Mouse (Mus musculus) monocyte, adult 5-6 weeks (primary cell): ENCODE results near the gene Atg2b. TPM values are rescaled to one million over a fixed set of nuclear protein-coding genes. Genes with fewer than 3 reads are reported as not detected.

Source experiments
- ATAC-seq: fragments of 153-309, 156-312 bp; replicated peaks from 2 replicates; pipeline ENCODE4 v1.8.0; 2017; ENCODE audit warnings: mild to moderate bottlenecking; ENCODE audit not compliant: low TSS enrichment, insufficient number of reproducible peaks, severe bottlenecking, poor library complexity, low FRiP score
- total RNA-seq: library from RNA; stranded (forward); fragments of 200-1000, 200-491, 200-594 nt; gene quantifications from 3 replicates; pipeline ENCODE4 v1.2.3, GENCODE M21; 2017

The Atg2b gene
- total RNA-seq, 1 experiment from 2014 or later: 18.7 TPM

DNA sequence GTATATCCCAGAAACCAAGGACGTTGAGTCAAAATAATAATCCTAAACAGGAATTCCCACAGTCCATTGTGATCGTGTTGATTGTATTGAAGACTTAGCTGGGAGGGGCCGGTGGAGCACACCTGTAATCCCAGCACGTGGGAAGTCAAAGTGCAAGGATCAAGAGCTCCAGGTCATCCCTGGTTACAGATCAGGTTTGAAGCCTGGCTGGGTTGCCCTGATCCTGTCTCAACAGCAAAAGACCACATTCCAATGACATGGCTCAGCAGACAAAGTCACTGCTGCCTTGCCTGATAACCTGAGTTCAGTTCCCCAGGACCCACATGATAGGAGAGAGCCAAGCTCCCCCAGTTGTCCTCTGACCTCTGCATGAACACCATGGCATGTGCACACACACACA, 2.4 kb upstream of the Atg2b start:
- no peak for ATAC-seq

DNA sequence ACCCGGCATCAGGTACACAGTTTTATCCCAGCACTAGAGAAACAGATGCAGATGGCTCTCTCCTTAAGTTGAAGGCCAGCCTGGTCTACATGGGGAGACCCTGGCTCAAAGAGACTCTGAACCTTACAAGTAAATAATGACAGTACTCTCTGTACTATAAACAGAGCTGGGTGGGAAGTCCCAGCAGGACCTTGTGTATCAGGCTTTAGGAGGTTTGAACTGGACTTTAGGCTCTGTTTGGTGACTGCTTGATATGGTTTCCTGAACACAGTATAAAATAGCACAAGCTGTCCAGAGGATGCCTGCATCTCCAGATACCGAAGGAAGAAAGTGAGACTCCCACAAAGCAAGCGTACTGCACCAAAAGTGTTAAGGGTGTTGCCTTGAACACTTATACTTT, 1.8 kb upstream of the Atg2b start:
- ATAC-seq: no peak

DNA sequence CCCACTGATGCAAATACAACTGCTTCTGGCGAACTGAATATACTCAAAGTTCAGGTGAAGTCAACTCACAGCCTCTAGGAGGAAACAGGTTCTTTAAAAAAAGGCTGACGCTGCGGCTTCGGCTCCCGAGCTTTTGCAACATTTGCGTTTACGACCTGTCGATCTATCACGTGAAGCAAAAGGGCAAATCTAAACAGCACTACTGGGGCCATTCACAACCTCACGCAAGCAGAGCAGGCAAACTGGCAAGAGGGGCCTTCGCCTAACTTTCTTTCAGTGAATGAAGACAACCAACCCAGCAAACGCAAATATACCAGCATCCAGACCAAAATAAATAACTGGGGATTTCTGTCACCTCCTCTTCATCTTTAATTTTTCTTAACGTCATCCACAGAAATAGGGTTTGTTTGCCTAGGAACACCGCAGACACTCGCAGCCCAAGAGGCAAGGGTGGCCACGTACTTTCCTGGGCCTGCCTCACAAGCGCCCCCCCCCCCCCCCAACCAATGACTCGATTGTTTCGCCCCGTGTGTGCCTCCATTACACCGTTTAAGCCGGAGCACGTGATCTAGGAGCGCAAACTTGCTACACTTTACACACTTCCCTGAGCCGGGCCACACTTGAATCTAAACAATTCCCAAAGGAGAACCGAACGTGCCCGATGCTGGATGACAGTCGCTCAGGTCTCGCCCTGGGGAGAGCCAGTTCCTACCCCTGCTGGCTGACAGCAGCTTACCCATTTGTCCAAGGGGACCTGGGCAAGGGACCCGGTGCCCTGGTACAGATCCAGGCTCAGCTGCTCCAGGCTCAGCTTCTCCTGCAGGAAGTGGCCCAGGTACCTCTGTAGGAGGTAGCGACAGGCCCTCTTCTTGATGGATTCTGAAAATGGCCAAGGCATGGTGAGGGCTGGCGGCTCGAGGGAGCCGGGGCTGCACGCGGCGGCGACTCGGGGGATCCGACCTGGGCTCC, 794 bp downstream of the Atg2b start, which contains the start of gene Gskip:
Gskip (plus strand) TSS at position 897 of the 969 bp plus-strand sequence.
- peak; percentile 19; the same call in 1 of the 2 replicates for ATAC-seq

DNA sequence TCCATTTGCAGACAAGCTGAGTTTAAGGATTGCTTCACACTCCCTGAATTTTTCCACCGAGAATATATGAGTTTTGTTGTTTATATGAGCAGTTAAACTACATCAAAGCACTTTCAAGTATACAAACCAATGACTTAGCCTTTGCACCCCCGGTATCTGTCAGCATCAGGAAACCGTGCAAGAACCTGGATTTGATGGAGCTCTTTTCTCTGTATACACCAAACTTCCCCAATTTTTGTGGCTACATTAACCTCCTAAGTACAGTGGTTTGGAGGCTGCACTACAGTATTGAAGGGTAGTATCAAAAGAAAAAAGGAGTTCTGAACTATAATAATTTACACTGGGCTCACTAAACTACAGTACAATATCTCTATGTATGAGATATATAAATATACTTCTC, 6.2 kb downstream of the Atg2b start:
- no peak for ATAC-seq

DNA sequence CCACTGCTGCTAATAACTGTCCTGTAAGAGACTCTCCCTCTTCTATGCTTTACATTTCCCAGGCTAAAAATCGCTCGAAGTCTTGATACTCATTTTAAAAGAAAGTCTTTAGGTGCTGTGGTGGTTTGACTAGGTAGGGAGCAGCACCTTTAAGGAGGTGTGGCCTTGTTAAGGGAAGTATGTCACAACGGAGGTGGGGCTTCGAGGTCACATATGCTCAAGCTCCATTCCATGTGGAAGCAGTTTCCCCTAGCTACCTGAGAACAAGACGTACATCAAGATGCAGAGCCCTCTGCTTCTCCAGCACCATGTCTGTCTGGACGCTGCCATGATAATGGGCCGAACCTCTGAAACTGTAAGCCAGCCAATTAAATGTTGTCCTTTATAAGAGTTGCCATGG, 6.8 kb downstream of the Atg2b start:
- no peak for ATAC-seq

DNA sequence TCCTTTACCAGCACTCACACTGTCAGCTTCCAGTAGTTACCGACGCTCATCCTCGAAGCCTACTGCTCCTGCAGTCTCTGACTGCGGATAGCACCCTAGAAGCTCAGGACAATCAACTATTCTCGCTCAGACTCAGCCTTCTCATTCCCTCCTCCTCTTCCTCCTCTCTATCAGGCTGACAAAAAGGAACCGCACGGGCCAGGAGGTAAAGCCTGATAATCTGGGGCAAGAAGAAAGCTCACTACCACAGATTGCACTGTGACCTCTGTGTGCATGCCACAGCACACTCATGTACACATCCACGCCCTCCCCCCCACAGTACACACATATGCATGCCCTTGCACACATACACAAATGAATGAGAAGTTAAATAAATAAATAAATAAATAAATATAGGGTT, 8.7 kb downstream of the Atg2b start:
- no peak for ATAC-seq

DNA sequence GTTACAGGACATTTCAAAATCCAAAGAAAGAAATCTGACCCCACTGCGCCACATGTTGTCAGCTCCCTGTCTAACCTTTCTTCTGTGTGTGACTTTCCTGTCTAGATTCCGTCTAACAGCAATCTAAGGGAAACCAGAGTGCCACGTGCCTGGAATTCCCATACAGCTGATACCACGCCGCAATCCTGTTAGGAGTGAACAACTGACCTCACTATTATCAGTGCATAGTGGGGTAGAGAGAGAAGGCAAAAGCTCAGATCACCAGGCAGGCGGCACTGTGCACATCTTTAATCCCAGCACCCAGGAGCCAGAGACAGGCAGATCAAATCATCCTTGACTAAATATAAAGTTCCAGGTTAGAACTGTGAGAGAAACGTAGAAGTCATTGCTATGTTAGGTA, 29.2 kb downstream of the Atg2b start:
- no peak for ATAC-seq

DNA sequence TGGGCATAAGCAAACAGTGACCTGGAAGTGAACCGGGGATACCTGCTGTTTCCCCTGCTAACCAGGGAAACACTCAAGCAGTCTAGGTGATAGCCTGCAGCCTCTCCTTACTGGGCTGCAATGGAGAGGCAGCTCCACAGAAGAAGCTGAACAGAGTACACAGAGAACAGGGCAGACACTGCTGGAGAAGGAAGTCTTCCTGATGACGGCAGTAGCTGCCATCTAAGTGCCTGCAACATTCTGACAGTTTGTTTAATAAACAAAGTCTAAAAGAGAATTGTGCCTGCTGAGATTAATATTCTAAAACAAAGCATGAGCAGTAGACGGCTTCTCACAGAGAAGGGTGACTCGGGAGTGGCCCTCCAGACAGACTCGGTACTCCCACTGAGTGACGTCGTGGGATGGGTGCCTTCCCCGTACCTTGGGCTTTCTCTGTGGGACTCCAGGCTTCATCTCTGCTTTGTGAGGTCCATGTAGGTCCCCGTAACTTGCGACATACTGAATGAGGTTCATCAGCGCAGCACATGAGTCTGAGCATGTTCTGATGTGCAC, 42.2 kb downstream of the Atg2b start:
- no peak for ATAC-seq

DNA sequence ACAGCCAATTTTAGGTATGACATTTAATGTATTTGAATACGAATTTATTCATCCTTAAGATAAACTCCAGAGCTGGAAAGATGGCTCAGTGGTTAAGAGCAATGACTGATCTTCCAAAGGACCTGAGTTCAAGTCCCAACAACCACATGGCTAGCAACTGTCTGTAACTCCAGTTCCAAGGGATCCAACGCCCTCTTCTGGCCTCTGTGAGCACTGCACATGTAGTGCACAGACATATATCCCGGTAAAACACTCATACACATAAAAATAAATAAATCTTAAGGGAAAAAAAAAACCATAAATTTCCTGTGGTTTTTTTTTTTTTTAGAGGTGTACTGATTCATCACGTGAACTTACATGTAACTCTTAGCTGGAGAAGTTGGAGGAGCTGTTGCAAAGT, 47.5 kb downstream of the Atg2b start:
- no peak for ATAC-seq

DNA sequence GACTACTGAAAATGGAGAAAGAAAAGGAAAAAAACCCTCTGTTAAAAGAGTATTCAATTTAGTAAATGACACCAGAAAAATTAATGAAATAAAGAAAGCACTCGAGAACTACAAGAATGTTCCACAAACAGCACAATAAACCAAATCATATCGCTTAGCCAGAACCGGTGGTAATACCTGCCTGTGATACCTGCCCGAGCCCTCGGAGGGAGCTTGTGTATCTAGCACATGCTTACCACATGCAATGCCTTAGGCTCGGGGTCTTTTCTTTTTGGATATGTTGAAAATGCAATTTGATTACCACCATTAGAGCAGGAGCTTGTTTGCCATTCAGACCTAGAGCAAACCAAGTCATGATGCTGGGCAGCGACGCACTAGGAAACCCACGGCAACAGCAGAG, 48.5 kb downstream of the Atg2b start:
- no peak for ATAC-seq

DNA sequence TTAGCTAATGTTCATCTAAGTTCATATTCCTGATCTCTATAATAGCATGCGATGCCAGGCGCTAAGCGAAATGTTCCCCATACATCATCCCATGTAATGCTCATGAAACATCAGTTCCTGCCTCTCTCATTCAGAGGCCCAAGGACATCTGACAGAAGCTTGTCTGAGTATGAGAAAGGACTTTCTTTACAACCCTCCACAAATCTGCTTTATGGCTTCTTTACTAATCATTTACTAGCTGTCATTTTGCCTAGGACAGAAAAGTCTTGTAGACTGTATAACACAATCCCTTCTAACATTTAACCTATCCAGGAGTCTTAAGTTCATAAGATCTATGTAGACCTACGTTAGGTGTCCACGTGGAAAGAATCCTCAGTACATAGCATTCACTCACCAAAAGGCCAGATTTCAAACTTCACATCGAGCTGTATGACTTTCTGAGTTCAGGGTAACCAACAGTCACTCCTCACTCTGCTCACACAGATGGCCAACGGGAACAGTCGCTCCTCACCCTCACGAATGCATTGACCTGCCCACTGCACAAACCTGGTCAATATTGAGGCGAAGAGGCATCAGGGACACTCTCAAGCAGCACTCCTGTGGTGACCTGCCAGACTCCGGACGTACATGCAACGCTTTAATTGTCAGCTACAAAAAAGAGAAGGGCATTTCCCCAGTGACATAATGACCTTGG, 50.5 kb downstream of the Atg2b start:
- no peak for ATAC-seq

DNA sequence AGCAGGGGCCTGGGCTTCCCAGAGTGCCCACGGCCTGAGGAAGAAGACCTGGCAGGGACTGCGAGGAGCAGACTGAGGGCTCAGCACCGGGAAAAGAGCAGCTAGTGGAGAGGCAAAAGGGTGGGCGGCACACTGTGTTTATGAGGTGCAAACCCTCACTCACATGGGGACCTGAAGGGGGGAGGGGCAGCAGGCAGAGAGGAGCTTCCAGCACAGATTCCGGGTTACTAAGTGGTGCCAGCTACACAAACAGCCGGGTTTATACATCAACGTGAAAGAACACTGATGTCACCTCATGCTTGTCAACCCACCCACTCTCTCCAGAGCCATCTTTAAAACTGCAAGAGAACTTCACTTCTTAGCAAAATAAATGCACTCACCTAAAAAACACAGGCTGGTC, 59.2 kb downstream of the Atg2b start:
- no peak for ATAC-seq

DNA sequence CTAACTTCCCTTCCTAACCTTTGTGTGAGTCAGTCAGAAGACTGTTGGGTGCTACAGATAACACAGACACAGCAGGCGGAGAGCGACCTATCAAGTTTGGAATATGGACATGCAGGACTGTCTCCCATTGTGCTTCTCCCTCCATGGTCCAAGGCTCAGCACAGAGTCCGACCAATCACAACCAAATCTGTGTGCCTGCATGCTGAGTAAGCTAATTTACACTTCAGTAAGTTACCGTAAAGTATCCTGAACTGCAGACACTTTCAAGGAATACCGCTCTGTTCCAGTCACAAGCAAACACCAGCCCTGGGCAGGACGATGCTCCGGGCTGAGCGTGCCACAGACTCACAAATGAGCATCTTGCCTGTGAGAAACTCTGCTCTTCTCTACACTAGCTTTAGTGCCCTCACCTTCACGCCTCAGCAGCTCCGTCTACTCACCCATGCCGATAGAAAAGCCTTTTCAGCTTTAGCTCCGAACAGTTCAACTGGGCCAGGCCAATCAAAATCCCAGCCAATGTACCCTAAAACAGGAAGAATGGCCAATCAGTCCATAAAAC, 62.0 kb downstream of the Atg2b start:
- ATAC-seq: no peak

DNA sequence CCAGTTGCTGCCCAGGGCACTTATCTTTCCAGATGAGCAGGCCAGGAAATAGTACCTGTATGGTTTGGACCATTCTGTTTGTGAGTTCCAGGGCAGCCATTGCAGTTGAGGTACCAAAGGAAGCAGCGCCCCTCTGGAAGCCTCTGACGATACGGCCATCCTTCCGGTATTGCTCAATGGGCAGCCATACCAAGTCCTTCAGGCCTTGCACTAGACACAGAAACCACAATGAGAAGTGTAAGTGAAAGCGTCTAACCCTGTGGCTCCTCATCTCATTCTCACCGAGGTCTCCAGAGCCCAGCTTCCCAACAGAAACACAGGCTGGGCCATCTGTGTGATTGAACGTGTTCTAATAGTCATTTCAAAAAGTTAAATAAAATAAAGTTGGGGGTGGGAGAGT, 63.0 kb downstream of the Atg2b start:
- no peak for ATAC-seq

DNA sequence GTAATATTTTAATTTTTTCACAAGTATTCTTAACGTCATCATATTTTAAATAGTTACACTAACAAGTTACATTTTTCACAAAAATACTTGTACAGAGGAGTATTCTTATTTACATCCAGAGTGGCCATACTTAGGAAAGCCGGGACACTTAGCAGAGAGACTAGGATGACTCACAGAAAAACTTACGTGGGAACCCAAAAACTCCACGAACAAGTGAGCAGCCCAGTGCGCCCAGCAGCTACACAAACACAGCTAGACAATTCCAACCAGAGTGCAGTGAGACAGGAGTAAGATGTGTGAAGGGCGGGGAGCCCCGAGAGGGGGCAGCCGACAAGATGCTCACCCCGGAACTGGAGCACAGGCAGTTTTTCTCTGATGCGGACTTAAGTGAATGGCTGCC, 71.5 kb downstream of the Atg2b start:
- ATAC-seq: no peak

DNA sequence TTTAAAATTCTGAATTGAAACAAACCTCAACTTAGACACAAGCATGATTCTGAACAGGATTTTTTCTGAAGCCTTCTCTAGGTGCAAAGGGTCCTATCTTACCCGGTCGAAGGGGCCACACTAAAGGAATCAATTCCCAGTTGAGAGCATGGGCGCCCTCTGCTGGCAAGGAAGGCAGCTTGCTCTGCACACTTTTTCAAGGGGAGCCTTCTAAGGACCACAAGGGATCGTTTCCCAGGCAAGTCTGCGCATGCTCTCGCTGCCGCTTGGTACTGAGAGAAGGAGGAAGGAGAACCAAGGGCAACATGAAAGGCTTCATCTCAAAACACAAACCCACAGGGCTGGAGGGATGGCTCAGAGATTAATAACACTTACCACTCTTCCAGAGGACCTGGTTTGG, 73.3 kb downstream of the Atg2b start:
- ATAC-seq: no peak

DNA sequence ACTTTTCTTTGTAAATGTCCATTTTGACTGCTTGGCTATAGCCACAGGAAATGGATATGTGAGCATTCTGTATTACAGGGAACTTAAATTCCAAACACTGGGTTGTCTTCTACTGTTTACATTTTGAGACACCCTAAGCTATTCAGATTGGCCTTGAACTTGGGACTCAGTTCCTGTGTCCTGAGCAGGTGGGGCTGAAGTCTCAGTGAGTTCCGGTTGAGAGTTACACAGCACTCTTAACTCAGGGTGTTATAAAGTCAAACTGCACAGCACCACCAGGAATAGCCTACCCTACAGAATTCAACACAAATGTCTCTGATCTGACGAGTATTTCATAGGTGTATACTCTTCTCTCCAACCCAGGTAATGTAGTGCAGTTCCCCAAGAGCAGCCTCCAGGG, 74.0 kb downstream of the Atg2b start:
- ATAC-seq: no peak

DNA sequence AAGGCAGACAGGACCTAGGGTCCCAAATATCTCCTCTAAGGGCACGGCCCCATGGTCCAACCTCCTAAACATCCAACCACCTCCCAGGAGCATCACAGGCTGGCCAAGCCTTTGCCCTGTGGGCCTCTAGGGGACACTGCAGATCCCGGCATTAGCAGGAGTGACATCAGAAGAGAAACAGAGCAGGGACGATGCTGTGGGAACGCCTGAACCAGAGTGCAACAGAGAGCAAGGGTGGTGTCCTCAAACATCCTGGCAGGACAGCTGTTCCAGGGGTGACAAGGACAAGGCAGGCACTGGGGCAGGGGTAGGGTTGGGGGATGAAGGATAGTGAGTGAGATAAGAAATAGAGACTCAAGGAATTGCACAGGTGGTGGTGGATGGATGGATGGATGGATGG, 78.1 kb downstream of the Atg2b start:
- ATAC-seq: no peak

DNA sequence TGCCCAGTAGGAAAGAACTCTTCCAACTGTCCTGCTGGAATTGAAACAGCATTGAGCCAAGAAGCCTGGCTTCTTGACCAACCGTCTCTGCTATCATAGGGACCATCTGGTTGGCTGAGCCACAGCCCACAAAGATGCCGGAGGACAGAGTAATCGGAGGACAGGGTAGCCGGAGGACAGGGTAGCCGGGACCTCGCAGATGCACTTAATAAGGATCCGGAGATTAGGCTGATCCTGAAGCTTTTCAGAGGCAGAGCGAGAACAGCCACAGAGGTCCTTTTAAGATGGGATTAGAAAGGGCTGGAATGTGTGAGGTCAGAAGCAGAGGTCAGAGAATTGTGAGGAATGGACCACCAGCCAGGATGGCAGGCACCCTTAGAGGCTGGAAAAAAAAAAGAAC, 79.8 kb downstream of the Atg2b start:
- no peak for ATAC-seq
